In genomic region chr14:18377944-18378575, GRCm38 (mm10) we compare ENCODE assay signal across 8 mouse cellular contexts. TPM values are rescaled to one million over a fixed set of nuclear protein-coding genes. Genes with fewer than 3 reads are reported as not detected.
DNase-seq lines count a peak whose midpoint lies in the region; TF ChIP-seq lines count a peak whose summit lies in the region.

No protein-coding gene starts in this region.

- H3K4me3 ChIP-seq in testis, adult 2 months (ENCODE audit: control insufficient read depth, low read depth, low read length), result no peak overlapping the region

- DNase-seq in embryo, embryonic 11 days, result peak; percentile 11
- no peak for DNase-seq in embryo, embryonic 9.5 days (ENCODE audit: extremely low spot score)
- DNase-seq in testis, postnatal 14 days (ENCODE audit: low spot score), result no peak
- DNase-seq in layer of hippocampus, postnatal 14 days (ENCODE audit: low spot score in 2 of 2), result peak; percentile 22 to 43
- DNase-seq in right cerebral cortex, postnatal 14 days, result peak; percentile 43
- DNase-seq in thymus, postnatal 25 days, result no peak
- no peak for DNase-seq in embryo, embryonic 10.5 days (ENCODE audit: low spot score)

- peak; percentile 37; the same call in 1 of the 2 replicates for TF ChIP-seq CTCF in testis, adult 2 months (IDR thresholded peaks at IDR 0.05; ENCODE audit: control insufficient read depth, insufficient read depth, insufficient replicate concordance, low read depth, low read length)

- no peaks in the 10 kb centered on the region for H3K4me1 ChIP-seq in testis, adult 2 months (ENCODE audit: control insufficient read depth, insufficient read depth, low read length)

- no peaks in the 10 kb centered on the region for H3K27me3 ChIP-seq in testis, adult 2 months (ENCODE audit: control insufficient read depth, insufficient read depth, low read length)

- H3K36me3 ChIP-seq in testis, adult 2 months (ENCODE audit: control insufficient read depth, insufficient read depth, low read length), result no peaks in the 10 kb centered on the region

- H3K27ac ChIP-seq in testis, adult 2 months (ENCODE audit: control insufficient read depth, insufficient read depth, low read depth, low read length), result no peak overlapping the region

- no peak for TF ChIP-seq POLR2A in testis, adult 2 months (IDR thresholded peaks at IDR 0.05; ENCODE audit: control insufficient read depth, low read depth, low read length)

RNA-seq across cellular contexts. Expression of gene Ube2e1, which starts 46.4 kb away (rescaled TPM):
- 19.4 and 27.3 TPM in 2 replicates for polyA plus RNA-seq in testis, adult 2 months (2012; rRNA removed)
- total RNA-seq in layer of hippocampus, postnatal 14 days (2021), result 100 to 1,000 TPM; 114 to 116 TPM

Comparison
In these comparisons a context has a peak if more than half of its experiments do, and no peak if none do; other contexts are left out.
1. DNase-seq: peak in embryo, embryonic 11 days (single experiment), layer of hippocampus, postnatal 14 days (2 of 2) and right cerebral cortex, postnatal 14 days (single experiment); none in embryo, embryonic 9.5 days (single experiment), testis, postnatal 14 days (single experiment), thymus, postnatal 25 days (single experiment) and embryo, embryonic 10.5 days (single experiment).